Comparison of ENCODE assay signal across 17 mouse cellular contexts in genomic region chrX:163203446-163203845, GRCm38 (mm10).
"Had no signal": no experiment of that assay in that cellular context is flagged by ENCODE, and none has a peak within 500 bp of the region (broad histone marks: within the 10 kb centered on the region; RNA-seq: fewer than 3 reads in every experiment).

No protein-coding gene starts in this region.

- H3K4me2 ChIP-seq: lung, embryonic 15.5 days; midbrain, embryonic 11.5 days; midbrain, embryonic 13.5 days; midbrain, embryonic 15.5 days; neural tube, embryonic 12.5 days had no signal

- H3K27me3 ChIP-seq: midbrain, embryonic 15.5 days; neural tube, embryonic 12.5 days had no signal

- H3K27ac ChIP-seq: lung, embryonic 15.5 days; macrophage; midbrain, embryonic 13.5 days; midbrain, embryonic 15.5 days; neural tube, embryonic 12.5 days had no signal

- H3K4me3 ChIP-seq: lung, embryonic 15.5 days; megakaryocyte, embryonic 14.5 days; midbrain, embryonic 13.5 days; midbrain, embryonic 15.5 days; neural tube, embryonic 12.5 days had no signal

- DNase-seq: liver, postnatal 0 days; lung, adult 2 months; lung, postnatal 10 days; lung, postnatal 36 days; right cerebral cortex, postnatal 14 days; right cerebral cortex, postnatal 4 days; spleen, adult 18-20 months; thymus, adult 18-20 months; thymus, postnatal 14 days; thymus, postnatal 36 days had no signal

- H3K4me1 ChIP-seq: lung, embryonic 15.5 days; megakaryocyte, embryonic 14.5 days; midbrain, embryonic 13.5 days; midbrain, embryonic 15.5 days; neural tube, embryonic 12.5 days had no signal

- H3K9ac ChIP-seq: liver, postnatal 0 days; lung, embryonic 15.5 days; midbrain, embryonic 13.5 days; midbrain, embryonic 15.5 days; neural tube, embryonic 12.5 days had no signal

- ATAC-seq: liver, postnatal 0 days; midbrain, embryonic 13.5 days; midbrain, embryonic 15.5 days had no signal

- H3K36me3 ChIP-seq: lung, embryonic 15.5 days; midbrain, embryonic 13.5 days; midbrain, embryonic 15.5 days; neural tube, embryonic 12.5 days had no signal

- H3K9me3 ChIP-seq: lung, embryonic 15.5 days; midbrain, embryonic 13.5 days; midbrain, embryonic 15.5 days; neural tube, embryonic 12.5 days had no signal
